Mouse (Mus musculus): ENCODE data around the gene Nol10. TPM values are rescaled to one million over a fixed set of nuclear protein-coding genes. Genes with fewer than 3 reads are reported as not detected.

The Nol10 gene
- polyA plus RNA-seq, 1 experiment from 2014 or later = 39.7 TPM

- Histone ChIP-seq H3K27ac (no peak overlapping the region), H3K4me1 (no peaks in the 10 kb centered on the region), H3K36me3 (no peaks in the 10 kb centered on the region), H3K9me3 (replicated peaks) (no peaks in the 10 kb centered on the region), H3K4me3 (no peak overlapping the region), H3K27me3 (ENCODE audit: low read depth, poor library complexity, severe bottlenecking) (no peaks in the 10 kb centered on the region)
- no peak for DNase-seq (ENCODE audit: low spot score)
- WGBS = 77% methylated on average over 3 of the region's 3 CpGs
Observed at GRCm38 (mm10) chr12:17339114-17339905, 8.9 kb upstream of the Nol10 start.

GRCm38 (mm10) chr12:17347327-17348047, 771 bp upstream of the Nol10 start:
- H3K36me3 ChIP-seq = peaks cover 22% of the 10 kb centered on the region
- H3K4me1 ChIP-seq = peaks cover 13% of the 10 kb centered on the region
- H3K27ac ChIP-seq = peak overlapping the region; percentile 85
- H3K27me3 ChIP-seq (ENCODE audit: low read depth, poor library complexity, severe bottlenecking) = no peaks in the 10 kb centered on the region
- peak overlapping the region; percentile 83 for H3K4me3 ChIP-seq
- DNase-seq (ENCODE audit: low spot score) = peak; percentile 50
- H3K9me3 ChIP-seq (replicated peaks) = no peaks in the 10 kb centered on the region
- 38% methylated on average over 11 of the region's 11 CpGs for WGBS

DNA sequence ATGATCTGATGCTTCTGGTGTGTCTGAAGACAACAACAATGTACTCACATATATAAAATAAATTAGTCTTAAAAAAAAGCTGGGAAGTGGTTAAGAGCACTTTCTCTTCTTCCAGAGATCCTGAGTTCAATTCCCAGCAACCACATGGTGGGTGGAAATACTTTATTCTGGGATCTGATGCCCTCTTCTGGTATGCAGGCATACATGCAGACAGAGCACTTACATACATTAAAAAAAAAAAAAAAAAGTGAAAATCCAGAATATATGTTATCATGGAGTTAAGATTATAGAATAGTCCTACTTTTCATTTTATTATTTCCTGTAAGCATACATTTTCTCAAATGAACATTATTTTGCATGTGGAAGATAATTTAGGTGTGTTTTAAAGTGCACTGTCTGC, 1.8 kb downstream of the Nol10 start:
- Histone ChIP-seq H3K27me3 (ENCODE audit: low read depth, poor library complexity, severe bottlenecking) (no peaks in the 10 kb centered on the region), H3K27ac (no peak overlapping the region), H3K4me3 (no peak overlapping the region), H3K36me3 (peaks cover 48% of the 10 kb centered on the region), H3K4me1 (peaks cover 13% of the 10 kb centered on the region), H3K9me3 (replicated peaks) (no peaks in the 10 kb centered on the region)
- DNase-seq (ENCODE audit: low spot score) = no peak

DNA sequence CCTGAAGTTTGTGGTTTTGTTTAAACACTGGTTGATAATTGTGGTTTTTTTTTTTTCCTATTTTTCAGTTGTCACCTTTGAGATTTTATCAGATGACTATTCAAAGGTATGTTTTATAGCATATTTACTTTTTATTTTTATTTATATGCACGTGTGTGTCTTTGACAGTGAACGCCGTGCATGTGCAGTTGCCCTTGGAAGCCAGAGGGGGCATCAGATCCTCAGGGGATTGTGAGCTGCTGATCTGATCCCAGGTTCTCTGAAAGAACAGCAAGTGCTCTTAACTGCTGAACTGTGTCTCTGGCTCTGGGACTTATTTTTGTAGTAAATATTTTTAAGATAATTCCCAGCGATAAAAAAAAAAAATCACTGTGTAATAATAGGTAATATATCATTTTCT, 8.6 kb downstream of the Nol10 start:
- H3K27ac ChIP-seq = no peak overlapping the region
- peaks cover 98% of the 10 kb centered on the region for H3K36me3 ChIP-seq
- no peaks in the 10 kb centered on the region for H3K4me1 ChIP-seq
- H3K27me3 ChIP-seq (ENCODE audit: low read depth, poor library complexity, severe bottlenecking) = no peaks in the 10 kb centered on the region
- 90% methylated on average over 4 of the region's 4 CpGs for WGBS
- DNase-seq (ENCODE audit: low spot score) = no peak
- no peaks in the 10 kb centered on the region for H3K9me3 ChIP-seq (replicated peaks)
- H3K4me3 ChIP-seq = no peak overlapping the region

DNA sequence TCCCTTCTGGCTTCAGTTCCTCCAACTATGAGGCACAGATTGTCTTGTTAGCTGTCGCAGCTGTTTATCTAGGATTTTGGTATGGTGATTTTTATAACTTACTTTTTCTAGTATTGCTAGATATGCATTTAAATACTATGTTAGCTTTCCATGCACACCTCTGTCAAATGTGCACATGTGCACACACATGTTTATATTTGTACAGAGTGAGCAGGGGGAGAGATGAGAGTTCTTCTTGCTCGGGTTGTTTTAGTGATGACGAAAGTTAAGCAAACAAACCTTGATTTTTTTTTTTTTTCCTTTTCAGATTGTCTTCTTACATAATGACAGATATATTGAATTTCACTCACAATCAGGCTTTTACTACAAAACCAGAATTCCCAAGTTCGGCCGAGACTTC, 9.5 kb downstream of the Nol10 start:
- H3K27me3 ChIP-seq (ENCODE audit: low read depth, poor library complexity, severe bottlenecking) = no peaks in the 10 kb centered on the region
- 95% methylated on average over 5 of the region's 5 CpGs for WGBS
- H3K36me3 ChIP-seq = peaks cover 98% of the 10 kb centered on the region
- no peaks in the 10 kb centered on the region for H3K4me1 ChIP-seq
- DNase-seq (ENCODE audit: low spot score) = no peak
- H3K9me3 ChIP-seq (replicated peaks) = no peaks in the 10 kb centered on the region
- H3K27ac ChIP-seq = no peak overlapping the region
- H3K4me3 ChIP-seq = no peak overlapping the region

GRCm38 (mm10) chr12:17358981-17359380, 10.7 kb downstream of the Nol10 start:
- 91% methylated on average over 9 of the region's 9 CpGs for whole genome bisulfite sequencing
- Histone ChIP-seq H3K27me3 (ENCODE audit: low read depth, poor library complexity, severe bottlenecking) (no peaks in the 10 kb centered on the region), H3K9me3 (replicated peaks) (no peaks in the 10 kb centered on the region), H3K4me3 (no peak overlapping the region), H3K4me1 (no peaks in the 10 kb centered on the region), H3K36me3 (peaks cover 98% of the 10 kb centered on the region), H3K27ac (no peak overlapping the region)
- DNase-seq (ENCODE audit: low spot score) = no peak

- Histone ChIP-seq H3K4me1 (no peaks in the 10 kb centered on the region), H3K36me3 (peaks cover 97% of the 10 kb centered on the region), H3K27ac (no peak overlapping the region), H3K9me3 (replicated peaks) (no peaks in the 10 kb centered on the region), H3K27me3 (ENCODE audit: low read depth, poor library complexity, severe bottlenecking) (no peaks in the 10 kb centered on the region), H3K4me3 (no peak overlapping the region)
- WGBS = 86% methylated on average over 9 of the region's 9 CpGs
- DNase-seq (ENCODE audit: low spot score) = no peak
Observed at GRCm38 (mm10) chr12:17360104-17360503, 11.8 kb downstream of the Nol10 start.

GRCm38 (mm10) chr12:17360650-17361049, 12.4 kb downstream of the Nol10 start:
- no peaks in the 10 kb centered on the region for H3K4me1 ChIP-seq
- no peaks in the 10 kb centered on the region for H3K9me3 ChIP-seq (replicated peaks)
- peaks cover 97% of the 10 kb centered on the region for H3K36me3 ChIP-seq
- DNase-seq (ENCODE audit: low spot score) = no peak
- H3K27me3 ChIP-seq (ENCODE audit: low read depth, poor library complexity, severe bottlenecking) = no peaks in the 10 kb centered on the region
- WGBS = 94% methylated on average over 4 of the region's 4 CpGs
- H3K27ac ChIP-seq = no peak overlapping the region
- H3K4me3 ChIP-seq = no peak overlapping the region

DNA sequence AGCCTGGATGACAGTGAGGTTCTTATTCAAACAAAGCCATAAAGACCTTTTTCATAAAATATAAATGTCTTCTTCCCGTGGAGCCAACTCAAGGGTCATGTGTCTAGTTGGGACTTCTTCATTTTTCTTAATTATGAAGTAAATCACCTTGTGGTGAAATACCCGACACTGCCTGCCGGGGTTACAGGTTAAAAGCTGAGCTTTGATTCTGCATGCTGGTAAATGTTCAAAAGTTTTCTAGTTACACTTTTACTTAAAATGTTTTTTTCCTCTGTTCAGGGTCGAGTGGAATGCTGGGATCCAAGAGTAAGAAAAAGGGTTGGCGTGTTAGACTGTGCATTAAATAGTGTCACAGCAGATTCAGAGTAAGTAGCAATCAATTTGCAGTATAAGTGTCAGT, 14.1 kb downstream of the Nol10 start:
- H3K9me3 ChIP-seq (replicated peaks) = no peaks in the 10 kb centered on the region
- WGBS = 90% methylated on average over 5 of the region's 5 CpGs
- peaks cover 92% of the 10 kb centered on the region for H3K36me3 ChIP-seq
- H3K27ac ChIP-seq = no peak overlapping the region
- no peak for DNase-seq (ENCODE audit: low spot score)
- no peak overlapping the region for H3K4me3 ChIP-seq
- H3K27me3 ChIP-seq (ENCODE audit: low read depth, poor library complexity, severe bottlenecking) = no peaks in the 10 kb centered on the region
- no peaks in the 10 kb centered on the region for H3K4me1 ChIP-seq

DNA sequence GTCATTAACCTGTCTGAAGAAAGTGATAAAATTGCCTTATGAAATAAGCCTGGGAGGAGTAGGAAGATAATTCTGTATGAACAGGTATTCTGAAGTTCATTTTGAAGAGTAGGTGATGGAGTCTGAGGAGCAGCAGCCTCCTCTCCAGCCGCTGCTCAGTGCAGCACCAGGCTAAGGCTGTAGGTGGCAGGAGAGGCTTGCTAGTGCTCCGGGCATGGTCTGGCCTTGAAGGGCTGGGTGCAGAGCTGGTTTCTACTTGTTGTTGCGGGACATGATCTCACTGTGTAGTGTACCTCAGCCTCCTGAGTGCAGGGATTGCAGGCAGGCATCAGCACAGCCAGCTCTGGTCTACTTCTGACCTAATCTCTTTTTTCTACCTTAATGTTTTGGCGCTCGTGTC, 18.7 kb downstream of the Nol10 start:
- 82% methylated on average over 5 of the region's 5 CpGs for WGBS
- no peaks in the 10 kb centered on the region for H3K9me3 ChIP-seq (replicated peaks)
- peaks cover 93% of the 10 kb centered on the region for H3K36me3 ChIP-seq
- no peaks in the 10 kb centered on the region for H3K4me1 ChIP-seq
- no peak overlapping the region for H3K27ac ChIP-seq
- peak; percentile 39 for DNase-seq (ENCODE audit: low spot score)
- H3K27me3 ChIP-seq (ENCODE audit: low read depth, poor library complexity, severe bottlenecking) = no peaks in the 10 kb centered on the region
- H3K4me3 ChIP-seq = no peak overlapping the region

DNA sequence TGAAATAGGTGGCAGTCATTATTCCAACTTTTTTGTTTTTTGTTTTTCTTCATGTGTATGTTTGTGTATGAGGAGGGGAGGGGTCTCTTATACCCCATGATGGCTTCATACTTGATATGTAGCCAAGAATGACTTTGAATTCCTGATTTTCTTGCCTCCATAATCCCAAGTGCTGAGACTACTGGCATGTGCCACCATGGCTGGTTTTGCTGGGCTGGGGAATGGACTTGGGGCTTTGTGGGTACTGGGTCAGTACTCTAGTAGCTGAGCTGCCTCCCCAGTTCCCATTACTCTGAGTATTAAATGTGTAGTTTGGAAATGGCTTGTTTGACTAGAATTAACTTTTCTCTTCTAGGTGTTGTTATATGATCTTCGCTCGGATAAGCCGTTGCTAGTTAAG, 20.9 kb downstream of the Nol10 start:
- no peaks in the 10 kb centered on the region for H3K4me1 ChIP-seq
- peaks cover 92% of the 10 kb centered on the region for H3K36me3 ChIP-seq
- no peak overlapping the region for H3K4me3 ChIP-seq
- H3K9me3 ChIP-seq (replicated peaks) = no peaks in the 10 kb centered on the region
- WGBS = 93% methylated on average over 3 of the region's 3 CpGs
- H3K27ac ChIP-seq = no peak overlapping the region
- H3K27me3 ChIP-seq (ENCODE audit: low read depth, poor library complexity, severe bottlenecking) = no peaks in the 10 kb centered on the region
- DNase-seq (ENCODE audit: low spot score) = no peak

- H3K27me3 ChIP-seq (ENCODE audit: low read depth, poor library complexity, severe bottlenecking) = no peaks in the 10 kb centered on the region
- 96% methylated on average over 7 of the region's 7 CpGs for WGBS
- peaks cover 92% of the 10 kb centered on the region for H3K36me3 ChIP-seq
- no peak overlapping the region for H3K27ac ChIP-seq
- no peak overlapping the region for H3K4me3 ChIP-seq
- DNase-seq (ENCODE audit: low spot score) = no peak
- H3K9me3 ChIP-seq (replicated peaks) = no peaks in the 10 kb centered on the region
- H3K4me1 ChIP-seq = no peaks in the 10 kb centered on the region
Observed at GRCm38 (mm10) chr12:17369551-17370325, 21.5 kb downstream of the Nol10 start.

Measured in limb, embryonic 10.5 days (tissue).